Mouse (Mus musculus) heart, postnatal 14 days (tissue): ENCODE data around the gene Tmed10. TPM values are rescaled to one million over a fixed set of nuclear protein-coding genes. Genes with fewer than 3 reads are reported as not detected.

Source experiments
- DNase-seq, 2 experiments: peaks; one replicate each; pipeline ENCODE4 v3.0.0; 2021 to 2022
- intact Hi-C: fragments of 180-260 bp; cut with DNase I; formaldehyde crosslinking; loops from one replicate; pipeline ENCODE4 v1.15.1; 2025
- total RNA-seq, 2 experiments: library from RNA; stranded (reverse); gene quantifications; 2 replicates each; pipeline ENCODE4 v1.2.3; 2021

The Tmed10 gene
- total RNA-seq, 2 experiments from 2014 or later: 150 to 157 TPM

DNA sequence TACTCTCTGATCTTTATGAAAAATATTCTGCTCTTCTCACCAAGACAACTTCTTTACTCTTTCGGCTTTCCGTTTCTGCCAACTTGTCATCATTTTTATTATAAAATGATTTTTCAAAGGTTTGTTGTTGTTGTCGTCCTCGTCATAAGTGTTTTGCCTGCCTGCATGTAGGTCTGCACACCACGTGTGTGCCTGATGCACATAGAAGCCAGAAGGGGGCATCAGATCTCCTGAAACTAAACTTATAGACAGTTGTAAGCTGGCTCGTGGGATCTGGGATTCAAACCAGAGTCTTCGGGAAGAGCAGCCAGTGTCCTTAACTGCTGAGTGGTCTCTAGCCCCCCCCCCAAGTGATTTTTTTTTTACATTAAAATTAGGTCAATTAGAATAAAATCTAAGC, 6.3 kb upstream of the Tmed10 start:
- intact Hi-C loops: loop anchor here (5.0 kb wide), 1 partner anchor 34 kb away; no protein-coding TSS in a partner anchor
- DNase-seq: no peak

- no peak for DNase-seq
These were observed 5.7 kb upstream of the Tmed10 start for GRCm38 (mm10) chr12:85380308-85380707.

DNA sequence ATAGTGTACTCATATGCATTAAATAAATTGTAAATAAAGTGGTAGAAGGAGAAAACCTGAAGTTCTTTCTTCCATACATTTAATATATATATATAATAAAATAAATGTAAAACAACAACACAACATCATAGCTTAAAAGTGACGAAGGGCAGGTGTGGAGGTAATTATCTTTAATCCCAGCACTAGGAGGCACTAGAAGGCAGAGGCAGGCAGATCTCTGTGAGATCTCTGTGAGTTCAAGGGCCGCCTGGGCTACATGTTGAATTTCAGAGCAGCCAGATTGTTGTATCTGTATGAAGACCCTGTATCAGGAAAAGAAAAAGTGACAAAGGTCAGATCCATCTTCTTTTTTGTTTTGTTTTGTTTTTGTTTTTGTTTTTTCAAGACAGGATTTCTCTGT, 3.6 kb upstream of the Tmed10 start:
- intact Hi-C loops: loop anchor here (10.0 kb wide), 1 partner anchor 107 kb away; no protein-coding TSS in a partner anchor
- no peak for DNase-seq

More at GRCm38 (mm10) chr12:85380308-85380707, 5.7 kb upstream of the Tmed10 start:
- intact Hi-C loops: loop anchor here (5.0 kb wide), 1 partner anchor 33 kb away; no protein-coding TSS in a partner anchor

- intact Hi-C loops: loop anchor here (10.0 kb wide), 1 partner anchor 111 kb away; no protein-coding TSS in a partner anchor
- peak; percentile 79 to 81 for DNase-seq
These were observed 771 bp downstream of the Tmed10 start for GRCm38 (mm10) chr12:85373591-85374560.

DNA sequence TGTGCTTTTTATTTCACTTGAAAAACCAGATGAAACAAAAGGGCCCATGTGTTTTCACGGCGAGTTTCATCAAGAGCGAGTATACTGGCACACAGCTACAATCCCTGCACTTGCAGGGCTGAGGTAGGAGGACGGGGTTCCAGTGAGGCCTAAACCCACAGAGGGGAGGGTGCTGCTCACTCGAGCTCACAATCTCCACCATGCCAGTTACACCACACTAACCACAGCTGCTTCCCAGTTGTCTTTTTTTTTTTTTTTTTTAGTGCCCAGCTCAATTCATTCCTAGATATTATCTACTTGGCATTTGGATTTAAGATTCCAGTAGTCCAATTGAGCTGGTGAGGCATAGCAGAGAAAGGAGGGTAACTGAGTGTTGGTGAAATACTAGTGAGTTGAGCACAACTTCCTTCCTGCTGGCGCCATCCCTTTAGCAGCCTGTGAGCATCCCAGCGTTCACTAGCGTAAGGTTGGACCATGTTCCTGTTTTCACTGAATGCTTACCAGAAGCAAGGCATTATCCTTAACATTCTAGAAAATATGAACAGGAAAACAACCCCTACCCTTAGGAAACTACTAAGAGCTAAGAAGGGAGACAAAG, 2.5 kb downstream of the Tmed10 start:
- intact Hi-C loops: loop anchor here (10.0 kb wide), 1 partner anchor 113 kb away; no protein-coding TSS in a partner anchor
- no peak for DNase-seq

- no peak for DNase-seq
- intact Hi-C loops: no loop called here
These were observed 6.1 kb downstream of the Tmed10 start for GRCm38 (mm10) chr12:85368441-85369063.

GRCm38 (mm10) chr12:85366271-85366670, 8.4 kb downstream of the Tmed10 start:
- peak in 1 of 2 experiments; percentile 46 for DNase-seq
- intact Hi-C loops: no loop called here

DNA sequence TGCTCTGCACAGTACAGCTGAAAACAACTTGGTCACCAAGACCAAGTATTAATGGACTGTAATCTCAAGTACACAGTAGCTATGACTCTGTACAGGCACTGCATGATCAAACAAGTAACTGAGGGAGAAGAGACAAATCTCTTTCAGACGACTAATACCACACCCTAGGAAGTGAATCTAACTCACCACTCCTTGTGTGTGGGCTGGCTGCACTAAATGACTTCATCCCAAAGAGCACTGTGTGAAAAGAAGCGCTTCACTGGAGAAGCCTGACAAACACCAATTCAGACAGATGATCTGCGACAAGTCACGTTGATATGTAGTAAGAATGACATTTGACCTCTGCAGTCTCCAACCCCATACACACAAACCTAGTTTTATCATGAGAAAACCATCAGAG, 12.1 kb downstream of the Tmed10 start:
- intact Hi-C loops: no loop called here
- DNase-seq: no peak

DNA sequence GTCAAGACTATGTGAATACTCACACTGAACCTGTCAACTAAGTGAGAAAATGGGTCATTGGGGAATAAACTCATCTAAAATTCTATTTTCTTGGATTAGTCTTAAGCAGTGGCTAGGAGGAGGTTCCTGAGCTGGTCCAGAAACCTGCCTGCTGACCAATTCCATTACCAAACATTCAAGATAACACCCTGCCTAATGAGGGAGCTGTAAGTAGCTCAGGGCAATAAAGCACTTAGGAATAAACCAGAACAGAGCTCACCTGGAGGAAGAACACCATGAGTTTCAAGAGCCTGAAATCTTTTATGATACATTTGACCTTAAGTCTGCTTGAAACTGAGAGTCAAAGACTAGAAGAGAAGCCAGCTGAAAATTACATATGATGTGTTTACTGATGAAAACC, 13.1 kb downstream of the Tmed10 start:
- no peak for DNase-seq
- intact Hi-C loops: no loop called here

DNA sequence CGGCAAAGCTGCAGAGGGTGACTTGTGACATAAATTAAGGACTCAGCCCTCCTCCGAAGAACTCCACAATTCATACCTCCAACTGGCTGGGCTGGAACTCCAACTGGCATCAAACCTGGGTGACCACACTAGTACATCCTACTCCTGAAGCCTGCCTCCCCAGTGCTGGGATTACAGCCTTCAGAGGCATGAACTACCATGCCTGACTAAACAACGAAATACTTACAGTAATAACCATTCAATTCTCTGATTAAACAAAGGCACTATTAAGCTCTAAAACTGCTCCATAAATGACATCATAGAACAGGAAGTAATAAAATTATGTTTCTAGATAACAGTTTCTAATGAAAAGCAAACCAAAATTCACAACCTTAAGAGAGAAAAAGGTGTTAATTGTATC, 13.5 kb downstream of the Tmed10 start:
- no peak for DNase-seq
- intact Hi-C loops: no loop called here

DNA sequence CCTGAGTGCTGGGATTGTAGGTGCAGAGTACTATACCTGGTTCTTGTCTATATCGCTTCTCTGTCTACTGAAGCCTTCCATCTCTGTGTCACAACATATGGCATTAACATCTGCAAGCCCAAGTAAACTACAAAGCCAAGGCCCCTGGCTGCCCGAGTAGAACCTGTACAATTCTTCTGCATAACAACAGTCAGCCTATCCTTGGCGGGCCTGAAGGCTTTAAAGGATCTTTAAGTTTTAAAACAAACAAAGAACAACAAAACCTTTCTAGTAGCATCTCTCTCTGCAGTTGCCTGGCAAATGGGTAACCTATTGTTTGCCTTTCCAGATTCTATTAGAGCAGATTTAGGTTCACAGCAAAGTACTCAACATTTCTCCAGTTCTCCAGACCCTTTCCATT, 20.6 kb downstream of the Tmed10 start:
- no peak for DNase-seq
- intact Hi-C loops: no loop called here

DNA sequence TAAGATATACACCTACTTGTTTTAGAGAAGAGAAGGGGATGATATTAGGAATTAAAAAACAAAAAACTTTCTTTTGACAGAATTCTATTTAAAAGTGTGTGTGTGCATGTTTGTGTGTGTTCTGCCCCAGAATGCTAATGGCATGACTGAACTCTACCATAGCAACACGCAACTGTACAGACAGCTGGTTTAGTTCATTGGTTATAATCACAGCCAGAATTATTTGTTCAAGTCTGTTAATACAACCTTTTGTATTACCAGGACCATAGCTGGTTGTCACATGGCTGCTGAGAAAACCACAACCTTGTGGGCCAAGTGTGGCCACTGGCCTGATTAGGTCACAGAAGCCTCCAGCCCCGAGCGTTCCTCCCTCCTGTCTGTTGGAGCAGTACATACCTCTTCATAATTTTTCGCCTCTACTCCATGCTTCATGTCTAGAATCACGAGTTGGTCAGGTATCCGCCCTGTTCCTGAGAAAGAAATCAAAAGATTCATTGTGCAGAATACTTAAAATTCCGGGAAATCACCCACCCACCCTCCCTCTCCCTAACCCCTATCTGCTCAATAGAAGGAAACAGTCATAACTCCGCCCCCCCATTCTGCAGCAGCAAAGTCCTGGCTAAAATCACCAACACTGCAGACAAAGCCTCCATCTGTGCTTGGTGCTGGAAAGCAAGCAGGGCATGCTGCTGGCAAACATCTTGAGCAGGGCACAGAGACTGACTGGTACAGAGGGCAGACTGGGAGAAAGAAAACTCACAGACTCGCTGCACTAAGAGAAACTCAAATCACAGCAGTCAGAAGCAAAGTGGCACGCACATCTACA, 24.0 kb downstream of the Tmed10 start:
- DNase-seq: peak; percentile 27 to 36
- intact Hi-C loops: no loop called here

GRCm38 (mm10) chr12:85348338-85348737, 26.3 kb downstream of the Tmed10 start:
- intact Hi-C loops: loop anchor here (5.0 kb wide), 1 partner anchor 34 kb away; no protein-coding TSS in a partner anchor
- DNase-seq: no peak

DNA sequence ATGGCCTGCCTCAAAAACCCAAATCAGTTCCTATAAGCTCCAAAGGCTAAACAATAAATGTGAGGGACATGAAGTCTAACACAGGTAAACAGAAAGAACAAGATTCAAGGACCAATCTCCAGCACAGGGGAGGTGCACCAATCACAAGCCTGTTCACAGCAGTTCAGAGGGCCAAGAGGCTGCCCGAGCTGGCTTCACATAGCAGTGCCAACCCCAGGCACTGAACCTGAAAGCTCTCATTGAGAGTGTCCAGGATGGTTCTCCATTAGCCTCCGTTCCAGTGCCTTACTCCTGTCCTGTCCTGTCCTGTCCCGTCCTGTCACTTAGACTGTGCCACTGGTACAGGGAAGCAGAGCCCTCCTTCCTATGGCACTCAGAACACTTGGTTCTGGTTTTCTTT, 27.5 kb downstream of the Tmed10 start:
- intact Hi-C loops: loop anchor here (5.0 kb wide), 1 partner anchor 35 kb away; no protein-coding TSS in a partner anchor
- DNase-seq: no peak

- peak; percentile 43 to 74 for DNase-seq
- intact Hi-C loops: loop anchor here (1.0 to 5.0 kb wide), 3 partner anchors 36 to 146 kb away; no protein-coding TSS in a partner anchor
These were observed 28.3 kb downstream of the Tmed10 start for GRCm38 (mm10) chr12:85346374-85346773.

DNA sequence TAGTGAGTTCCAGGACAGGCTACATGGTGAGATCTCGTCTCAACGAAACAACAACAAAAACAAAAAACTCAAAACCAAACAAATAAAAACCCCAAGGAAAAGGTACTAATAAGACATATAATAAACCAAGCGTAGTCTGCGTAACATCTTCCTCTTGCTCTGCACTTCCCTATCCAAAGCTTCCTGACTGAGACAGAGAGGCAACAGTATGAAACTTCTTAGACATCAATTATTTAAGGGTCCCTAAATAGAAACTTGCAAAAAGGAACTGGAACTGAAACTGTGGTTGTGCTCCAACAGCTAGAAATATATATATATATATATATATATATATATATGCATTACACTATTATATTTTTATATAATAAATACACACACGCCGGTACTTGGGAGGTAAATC, 29.1 kb downstream of the Tmed10 start:
- intact Hi-C loops: loop anchor here (5.0 kb wide), 1 partner anchor 37 kb away; no protein-coding TSS in a partner anchor
- no peak for DNase-seq

- intact Hi-C loops: loop anchor here (5.0 kb wide), 1 partner anchor 318 kb away; no protein-coding TSS in a partner anchor
- no peak for DNase-seq
These were observed 30.4 kb downstream of the Tmed10 start for GRCm38 (mm10) chr12:85344252-85344651.

DNA sequence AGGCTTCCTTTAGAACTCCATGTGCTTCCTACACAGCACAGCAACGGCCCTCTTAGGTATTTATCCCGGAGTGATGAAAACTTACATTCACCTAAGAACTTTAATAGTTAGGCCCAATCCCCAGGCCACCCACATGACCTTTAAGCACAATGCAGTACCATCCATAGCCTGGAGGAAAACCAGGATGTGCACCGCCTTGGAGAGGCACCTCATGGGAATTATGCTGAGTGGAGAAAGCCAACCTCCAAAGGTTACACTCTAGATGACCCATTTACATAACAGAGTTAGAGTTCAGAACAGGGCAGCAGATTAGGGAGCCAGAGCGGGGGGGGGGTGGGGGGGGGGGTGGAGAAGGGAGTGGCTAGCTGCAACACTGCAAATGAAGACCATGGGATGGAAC, 32.3 kb downstream of the Tmed10 start:
- no peak for DNase-seq
- intact Hi-C loops: loop anchor here (5.0 kb wide), 1 partner anchor 320 kb away; no protein-coding TSS in a partner anchor

DNA sequence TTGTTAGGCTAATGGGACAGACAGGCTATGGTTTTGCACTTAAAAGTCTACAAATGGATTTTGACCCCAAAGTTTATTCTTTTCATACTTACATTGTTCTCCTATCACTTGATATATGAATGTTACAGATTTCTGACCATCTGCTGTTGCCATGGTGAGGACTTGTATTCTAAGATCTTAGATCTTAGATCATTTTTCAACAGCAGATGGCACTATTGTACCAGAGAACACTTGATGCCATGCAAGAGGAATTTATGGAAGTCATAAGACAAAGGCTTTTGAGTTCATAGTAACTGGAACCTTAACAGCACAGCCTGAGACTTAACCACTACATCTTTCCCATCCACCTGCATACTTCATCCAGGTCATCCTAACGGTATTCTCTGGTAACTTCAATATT, 33.5 kb downstream of the Tmed10 start:
- DNase-seq: peak in 1 of 2 experiments; percentile 44
- intact Hi-C loops: loop anchor here (5.0 kb wide), 1 partner anchor 321 kb away; no protein-coding TSS in a partner anchor
